Mouse (Mus musculus): ENCODE measurements around the gene Bace1.
"Not testable (repeated sequence)": the region's sequence is repeated elsewhere in the genome, so short reads cannot be mapped to it uniquely, and the experiment has no call there.

The Bace1 gene

GRCm38 (mm10) chr9:45833461-45833860 lies 4.9 kb upstream of the Bace1 start:
- no peak for DNase-seq (ENCODE audit: inconsistent age in 2 of 2, low spot score in 1 of 2)

GRCm38 (mm10) chr9:45838069-45838433 lies 329 bp upstream of the Bace1 start:
- no peak for DNase-seq (ENCODE audit: inconsistent age in 2 of 2, low spot score in 1 of 2)

GRCm38 (mm10) chr9:45839139-45839981 lies 980 bp downstream of the Bace1 start:
- DNase-seq (ENCODE audit: inconsistent age in 2 of 2, low spot score in 1 of 2), result peak; percentile 30 to 75

GRCm38 (mm10) chr9:45839982-45840300 lies 1.6 kb downstream of the Bace1 start:
- no peak for DNase-seq (ENCODE audit: inconsistent age in 2 of 2, low spot score in 1 of 2)

GRCm38 (mm10) chr9:45840331-45840730 lies 2.0 kb downstream of the Bace1 start:
- DNase-seq (ENCODE audit: inconsistent age in 2 of 2, low spot score in 1 of 2), result no peak

GRCm38 (mm10) chr9:45841458-45841857 lies 3.1 kb downstream of the Bace1 start:
- DNase-seq (ENCODE audit: inconsistent age in 2 of 2, low spot score in 1 of 2), result no peak

GRCm38 (mm10) chr9:45843007-45843406 lies 4.6 kb downstream of the Bace1 start:
- DNase-seq (ENCODE audit: inconsistent age in 2 of 2, low spot score in 1 of 2), result peak in 1 of 2 experiments; percentile 61

- DNase-seq (ENCODE audit: inconsistent age in 2 of 2, low spot score in 1 of 2), result no peak
Measured at GRCm38 (mm10) chr9:45843780-45844179, 5.4 kb downstream of the Bace1 start.

GRCm38 (mm10) chr9:45845541-45845940 lies 7.2 kb downstream of the Bace1 start:
- peak; percentile 29 to 72 for DNase-seq (ENCODE audit: inconsistent age in 2 of 2, low spot score in 1 of 2)

GRCm38 (mm10) chr9:45846176-45846575 lies 7.8 kb downstream of the Bace1 start:
- DNase-seq (ENCODE audit: inconsistent age in 2 of 2, low spot score in 1 of 2), result not testable (repeated sequence)

GRCm38 (mm10) chr9:45846891-45847460 lies 8.6 kb downstream of the Bace1 start:
- no peak for DNase-seq (ENCODE audit: inconsistent age in 2 of 2, low spot score in 1 of 2)

- peak in 1 of 2 experiments; percentile 53 for DNase-seq (ENCODE audit: inconsistent age in 2 of 2, low spot score in 1 of 2)
Measured at GRCm38 (mm10) chr9:45849528-45850408, 11.4 kb downstream of the Bace1 start.

GRCm38 (mm10) chr9:45850528-45851155 lies 12.3 kb downstream of the Bace1 start:
- peak in 1 of 2 experiments; percentile 64 for DNase-seq (ENCODE audit: inconsistent age in 2 of 2, low spot score in 1 of 2)

GRCm38 (mm10) chr9:45851330-45851729 lies 12.9 kb downstream of the Bace1 start:
- no peak for DNase-seq (ENCODE audit: inconsistent age in 2 of 2, low spot score in 1 of 2)

GRCm38 (mm10) chr9:45851776-45852175 lies 13.4 kb downstream of the Bace1 start:
- no peak for DNase-seq (ENCODE audit: inconsistent age in 2 of 2, low spot score in 1 of 2)

- no peak for DNase-seq (ENCODE audit: inconsistent age in 2 of 2, low spot score in 1 of 2)
Measured at GRCm38 (mm10) chr9:45853695-45854094, 15.3 kb downstream of the Bace1 start.

GRCm38 (mm10) chr9:45854136-45854535 lies 15.8 kb downstream of the Bace1 start:
- DNase-seq (ENCODE audit: inconsistent age in 2 of 2, low spot score in 1 of 2), result no peak

GRCm38 (mm10) chr9:45859364-45859763 lies 21.0 kb downstream of the Bace1 start:
- no peak for DNase-seq (ENCODE audit: inconsistent age in 2 of 2, low spot score in 1 of 2)

- no peak for DNase-seq (ENCODE audit: inconsistent age in 2 of 2, low spot score in 1 of 2)
Measured at GRCm38 (mm10) chr9:45861813-45862212, 23.4 kb downstream of the Bace1 start.

- no peak for DNase-seq (ENCODE audit: inconsistent age in 2 of 2, low spot score in 1 of 2)
Measured at GRCm38 (mm10) chr9:45869181-45869580, 30.8 kb downstream of the Bace1 start.

GRCm38 (mm10) chr9:45870265-45870664 lies 31.9 kb downstream of the Bace1 start:
- no peak for DNase-seq (ENCODE audit: inconsistent age in 2 of 2, low spot score in 1 of 2)
